Mouse (Mus musculus) natural killer cell, adult 2 months (primary cell): ENCODE results near the gene Ube2h.
A peak's percentile ranks its signal among the peaks of the same experiment; 100 is the strongest.

Experiments used
- DNase-seq, 2 experiments: peaks; one replicate each; pipeline ENCODE4 v3.0.0; 2022; ENCODE audit warnings: low spot score in 2 of 2

The Ube2h gene

GRCm38 (mm10) chr6:30304399-30304917 lies at the start of gene Ube2h:
Gene Ube2h, minus strand, starts transcription at chr6:30304539.
- DNase-seq, result peak; percentile 100

DNA sequence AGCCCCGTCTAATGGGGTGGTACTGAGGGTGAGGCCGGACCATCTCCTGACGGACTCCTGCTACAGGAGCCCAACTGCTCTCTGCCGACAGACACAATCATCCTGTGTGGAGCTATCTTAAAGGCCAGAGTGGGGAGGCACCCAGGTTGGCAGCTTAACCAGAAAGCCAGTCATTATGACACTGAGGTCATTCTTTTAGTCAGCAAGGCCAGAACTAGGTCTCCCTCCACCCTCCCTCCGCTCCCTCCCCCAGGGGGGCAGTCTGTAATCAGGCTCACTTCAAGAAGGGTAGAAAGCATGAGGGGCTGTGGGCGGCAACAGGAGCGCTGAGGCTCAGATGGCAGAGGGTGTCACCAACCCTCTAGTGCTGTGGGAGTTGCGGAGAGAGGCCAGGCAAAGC lies 49.3 kb upstream of the Ube2h start:
- DNase-seq, result peak; percentile 26 to 37

- no peak for DNase-seq
These were observed 48.4 kb upstream of the Ube2h start for GRCm38 (mm10) chr6:30352762-30353161.

DNA sequence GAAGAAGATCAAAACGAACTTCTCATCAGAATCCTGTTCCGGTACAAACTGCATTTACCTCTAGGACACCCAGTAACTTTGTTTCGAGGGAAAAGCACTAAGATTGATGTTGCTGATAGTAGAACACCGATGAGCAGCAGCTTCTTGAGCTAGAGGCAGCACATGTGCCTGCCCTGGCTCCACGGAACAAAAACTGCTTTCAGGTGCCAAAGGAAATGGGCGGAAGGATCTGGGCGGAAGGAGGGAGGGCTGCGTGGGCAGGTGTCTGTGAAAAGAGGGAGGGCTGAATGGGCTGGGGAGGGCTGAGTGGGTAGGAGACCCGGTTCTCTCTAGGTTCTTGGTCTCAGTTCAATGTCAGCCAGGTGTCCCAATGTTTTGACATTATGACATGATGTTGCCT lies 47.0 kb upstream of the Ube2h start:
- DNase-seq, result peak; percentile 50 to 56

DNA sequence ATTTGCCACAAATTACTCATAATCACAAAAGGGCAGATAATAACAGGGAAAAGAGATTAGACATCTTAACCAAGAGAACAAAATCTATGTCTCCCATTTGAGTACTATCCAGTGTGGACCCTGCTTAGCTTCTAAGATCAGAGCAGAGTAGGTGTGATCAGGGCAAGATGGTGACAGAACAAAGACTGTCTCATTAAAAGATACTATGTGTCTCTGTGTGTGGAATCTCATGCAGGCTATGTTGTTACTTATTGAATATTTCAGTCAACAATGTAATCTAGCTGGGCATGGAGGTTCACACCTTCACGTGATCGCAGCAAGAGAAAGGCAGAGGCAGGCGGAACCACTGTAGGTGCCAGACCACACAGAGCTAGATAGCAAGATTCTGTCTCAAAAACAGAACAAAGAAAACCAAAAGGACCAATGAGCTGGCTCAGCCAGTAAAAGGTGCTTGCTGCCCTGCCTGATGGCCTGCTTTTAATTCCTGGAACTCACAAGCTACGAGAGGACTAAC lies 43.0 kb upstream of the Ube2h start:
- DNase-seq, result peak; percentile 57 to 76

- peak in 1 of 2 experiments; percentile 31 for DNase-seq
These were observed 42.4 kb upstream of the Ube2h start for GRCm38 (mm10) chr6:30346737-30347136.

GRCm38 (mm10) chr6:30344032-30344431 lies 39.7 kb upstream of the Ube2h start:
- no peak for DNase-seq

- peak in 1 of 2 experiments; percentile 32 for DNase-seq
These were observed 36.0 kb upstream of the Ube2h start for GRCm38 (mm10) chr6:30340231-30340873.

- peak; percentile 62 to 65 for DNase-seq
These were observed 32.6 kb upstream of the Ube2h start for GRCm38 (mm10) chr6:30336912-30337311.

GRCm38 (mm10) chr6:30332262-30332661 lies 27.9 kb upstream of the Ube2h start:
- no peak for DNase-seq

DNA sequence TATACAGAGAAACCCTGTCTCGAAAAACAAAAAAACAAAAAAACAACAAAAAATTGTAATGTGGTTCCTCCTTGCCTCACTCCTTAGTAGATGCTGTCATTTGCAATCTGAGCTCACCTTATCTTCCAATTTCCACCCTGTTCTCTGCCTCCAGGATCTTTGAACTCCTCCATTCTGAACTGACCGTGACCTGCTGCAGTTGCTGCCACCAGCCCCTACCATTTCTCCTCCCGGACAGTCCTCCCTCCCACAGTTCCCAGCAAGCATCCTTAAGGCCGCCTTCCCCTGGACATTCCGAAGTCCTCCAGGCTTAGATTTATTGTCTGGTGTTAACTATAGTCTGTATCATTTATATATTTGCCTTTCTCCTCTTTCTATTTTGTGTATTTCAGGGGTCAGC lies 26.4 kb upstream of the Ube2h start:
- DNase-seq, result no peak

DNA sequence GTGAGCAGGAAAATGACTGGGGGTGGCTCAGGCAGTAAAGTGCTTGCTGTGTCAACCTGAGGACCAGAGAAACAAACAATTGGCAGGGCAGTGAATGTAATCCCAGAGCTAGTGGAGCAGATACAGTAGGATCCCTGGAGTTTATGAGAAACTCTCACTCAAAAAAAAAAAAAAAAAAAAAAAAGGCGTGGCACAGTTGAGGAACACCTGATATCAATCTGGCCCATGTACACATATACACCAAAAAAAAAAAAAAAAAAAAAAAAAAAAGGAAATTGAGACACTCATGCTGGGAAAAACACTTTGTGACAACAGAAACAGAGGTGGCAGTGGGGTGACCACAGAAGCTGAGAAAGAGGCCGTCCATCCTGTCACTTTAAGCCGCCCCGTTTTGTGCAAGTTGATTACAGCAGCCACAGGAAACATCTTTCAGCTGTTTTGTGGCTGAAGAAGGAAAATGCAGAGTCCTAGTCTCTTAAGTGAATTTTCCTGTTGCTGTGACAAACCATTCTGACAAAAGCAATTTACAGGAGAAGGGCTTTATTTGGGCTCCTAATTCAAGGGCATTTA lies 21.7 kb upstream of the Ube2h start:
- DNase-seq, result peak; percentile 55 to 73

- no peak for DNase-seq
These were observed 16.7 kb upstream of the Ube2h start for GRCm38 (mm10) chr6:30321002-30321401.

GRCm38 (mm10) chr6:30319216-30319615 lies 14.9 kb upstream of the Ube2h start:
- no peak for DNase-seq

GRCm38 (mm10) chr6:30312006-30312405 lies 7.7 kb upstream of the Ube2h start:
- no peak for DNase-seq

DNA sequence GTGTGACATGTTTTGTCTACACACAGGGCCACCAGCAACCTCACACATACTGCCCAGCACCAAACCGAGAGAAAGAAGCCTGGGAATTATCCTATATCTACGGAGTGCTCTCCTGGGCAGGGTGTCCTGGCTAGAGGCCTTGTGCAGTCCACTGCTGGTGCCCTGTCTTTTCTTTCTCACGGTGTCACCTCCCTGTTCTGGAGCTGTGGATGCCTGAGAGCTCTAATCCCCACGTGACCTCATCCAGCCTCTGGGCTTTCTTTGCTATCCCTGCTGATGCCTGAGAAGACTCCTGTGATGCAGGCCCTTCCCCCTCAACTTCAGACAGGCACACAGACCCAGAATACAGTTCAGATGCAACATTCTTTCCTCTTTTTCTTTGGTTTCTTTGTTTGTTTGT lies 4.4 kb upstream of the Ube2h start:
- no peak for DNase-seq

GRCm38 (mm10) chr6:30307691-30308090 lies 3.4 kb upstream of the Ube2h start:
- no peak for DNase-seq

DNA sequence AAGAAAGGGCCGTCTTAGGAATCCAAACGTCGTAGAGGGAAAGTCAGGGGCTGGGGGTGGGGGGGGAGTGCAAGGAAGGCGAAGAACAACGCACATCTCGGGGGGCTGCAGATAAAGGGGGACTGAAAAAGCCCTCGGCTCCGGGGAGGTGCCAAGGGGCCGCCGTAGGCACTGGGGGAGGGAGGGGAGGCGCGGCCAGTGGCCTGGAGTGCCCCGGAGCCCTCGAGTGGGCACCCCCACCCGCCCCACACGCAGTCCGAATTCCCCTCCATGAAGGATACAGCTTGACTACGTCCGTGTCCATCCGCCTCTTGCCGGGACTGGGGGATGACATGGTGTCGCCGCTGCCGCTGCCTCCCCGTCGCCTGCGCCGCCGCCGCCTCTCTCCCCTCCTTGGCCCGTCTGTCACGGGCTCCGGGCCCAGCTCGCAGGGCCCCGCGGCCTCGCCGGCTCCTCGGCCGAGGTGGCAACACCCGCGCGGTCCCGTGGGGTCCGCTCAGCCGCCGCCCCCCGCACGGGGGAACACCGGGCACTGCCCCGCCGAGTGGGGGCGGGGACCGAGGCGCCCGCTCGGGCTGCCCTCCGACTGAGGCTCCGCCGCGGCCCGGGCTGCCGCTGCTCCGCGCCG lies 454 bp downstream of the Ube2h start:
- DNase-seq, result peak in 1 of 2 experiments; percentile 66

DNA sequence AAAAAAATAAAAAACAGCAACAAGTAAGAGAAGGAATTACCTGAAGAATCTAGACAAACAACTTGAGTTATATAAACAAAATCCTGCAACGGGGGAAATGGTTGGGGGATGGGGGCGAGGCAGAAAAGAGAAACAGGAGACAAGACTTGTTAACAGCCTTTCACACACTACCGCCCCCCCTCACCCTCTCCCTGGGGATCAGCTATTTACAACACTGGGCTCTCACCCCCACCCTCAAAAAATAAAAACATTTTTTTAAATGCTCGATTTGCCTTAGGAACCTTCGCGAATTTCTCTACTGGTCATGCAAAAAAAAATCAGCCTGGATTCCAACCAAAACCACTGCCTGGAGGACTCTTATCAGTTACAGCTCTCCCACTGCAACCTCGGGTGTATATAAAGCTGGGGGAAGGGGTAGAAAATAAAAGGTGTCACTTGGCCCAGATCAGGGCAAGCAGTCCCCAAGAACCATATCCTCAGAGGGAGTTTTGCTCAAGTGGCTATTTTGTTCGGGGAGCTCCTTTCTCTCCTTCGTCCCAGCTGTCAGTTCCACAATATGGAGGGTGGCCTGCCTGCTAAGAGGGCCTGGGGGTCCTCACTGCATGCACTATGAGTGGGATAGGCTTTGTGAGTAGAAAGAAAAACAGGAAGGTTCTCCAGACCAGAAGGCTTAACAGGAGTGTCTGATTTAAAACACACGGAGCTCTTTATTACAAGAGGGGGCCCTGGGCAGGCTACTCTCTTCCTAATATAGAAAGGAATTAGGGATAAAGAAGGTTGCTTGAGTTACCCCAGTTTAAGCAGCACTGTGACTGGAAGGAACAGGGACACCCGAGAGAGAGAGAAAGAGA lies 1.3 kb downstream of the Ube2h start:
- peak in 1 of 2 experiments; percentile 32 for DNase-seq

GRCm38 (mm10) chr6:30302156-30302555 lies 2.2 kb downstream of the Ube2h start:
- DNase-seq, result no peak

DNA sequence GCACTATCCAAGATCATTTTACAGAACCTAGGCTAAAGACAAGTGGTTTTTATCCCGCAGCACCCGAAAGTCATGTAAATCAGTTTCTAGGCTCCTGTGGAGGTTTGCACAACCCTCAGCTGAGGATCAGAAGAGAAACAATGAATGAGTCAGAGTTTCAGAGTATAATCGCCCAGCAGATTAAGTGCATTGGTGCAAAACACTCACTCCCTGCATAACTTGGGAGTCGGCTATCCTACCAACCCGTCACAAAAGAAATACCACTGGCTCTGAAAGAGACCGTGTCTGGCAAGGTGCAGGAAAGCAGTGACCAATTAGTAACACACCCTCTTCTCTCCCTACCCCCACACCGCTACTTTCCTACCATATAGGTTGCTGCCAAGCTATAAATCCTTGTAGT lies 3.4 kb downstream of the Ube2h start:
- DNase-seq, result no peak

GRCm38 (mm10) chr6:30300372-30300771 lies 4.0 kb downstream of the Ube2h start:
- peak; percentile 58 to 68 for DNase-seq
